Mouse (Mus musculus): ENCODE data around the gene Kcng1.

Gene Kcng1

DNA sequence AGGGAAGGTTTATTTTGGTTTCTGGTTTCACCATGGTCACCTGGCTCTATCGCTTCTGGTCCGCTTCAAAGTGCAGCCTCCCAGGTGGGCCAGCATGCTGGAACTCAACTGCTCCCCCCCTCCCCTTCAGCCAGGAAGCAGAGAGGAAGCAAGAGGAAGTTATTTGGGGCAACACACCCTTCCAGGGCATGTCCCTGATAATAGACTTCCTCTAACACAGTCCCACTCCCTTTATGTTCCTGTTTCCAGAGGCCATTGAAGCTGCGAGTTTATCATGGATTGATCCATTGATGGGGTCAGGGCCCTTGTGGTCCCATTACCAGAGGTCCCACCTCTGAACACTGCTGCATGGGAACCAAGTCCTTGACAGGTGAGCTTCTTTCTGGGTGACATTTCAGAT is 21.4 kb downstream of the Kcng1 start:
- no peak for DNase-seq (ENCODE audit: low spot score in 2 of 2)

DNA sequence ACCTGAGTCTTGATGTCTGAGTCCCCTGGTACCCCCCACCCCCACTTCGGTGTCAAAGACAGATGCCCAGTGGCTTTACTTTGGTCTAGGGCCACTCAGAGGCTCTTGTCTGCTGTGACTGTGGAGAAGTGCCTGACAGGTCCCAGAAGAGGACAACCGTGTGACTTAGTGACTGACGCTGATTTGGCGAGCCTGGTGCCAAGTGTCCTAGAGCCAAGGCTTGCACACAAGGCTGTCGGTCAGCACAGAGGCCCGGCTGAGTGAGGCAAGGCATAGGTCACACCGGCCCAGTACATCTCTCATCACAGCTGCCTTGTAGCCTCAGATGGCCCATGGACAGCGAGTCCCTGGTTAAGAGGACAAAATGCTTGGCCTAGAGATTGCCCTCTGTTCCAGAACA is 22.5 kb downstream of the Kcng1 start:
- no peak for DNase-seq (ENCODE audit: low spot score in 2 of 2)

DNA sequence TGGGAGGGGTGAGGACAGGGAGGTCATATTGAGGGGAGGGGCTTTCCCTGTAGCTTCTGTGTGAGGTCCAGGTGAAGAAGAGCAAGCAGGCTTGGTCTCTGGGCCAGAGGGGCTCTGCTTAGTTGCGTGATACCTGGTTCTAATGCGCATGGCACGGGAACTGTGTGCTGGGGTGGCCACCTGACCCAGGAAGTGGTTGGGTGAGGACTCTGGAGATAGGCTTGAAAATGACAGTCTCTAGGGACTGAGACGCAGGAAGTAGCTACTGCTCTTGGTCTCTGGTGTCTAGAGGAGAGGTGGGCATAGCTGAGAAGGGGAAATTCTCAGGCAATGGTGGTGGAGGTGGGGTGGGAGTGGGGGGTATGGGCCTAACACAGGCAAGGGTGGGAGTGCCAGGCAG is 24.3 kb downstream of the Kcng1 start:
- peak; percentile 56 to 64 for DNase-seq (ENCODE audit: low spot score in 2 of 2)

DNA sequence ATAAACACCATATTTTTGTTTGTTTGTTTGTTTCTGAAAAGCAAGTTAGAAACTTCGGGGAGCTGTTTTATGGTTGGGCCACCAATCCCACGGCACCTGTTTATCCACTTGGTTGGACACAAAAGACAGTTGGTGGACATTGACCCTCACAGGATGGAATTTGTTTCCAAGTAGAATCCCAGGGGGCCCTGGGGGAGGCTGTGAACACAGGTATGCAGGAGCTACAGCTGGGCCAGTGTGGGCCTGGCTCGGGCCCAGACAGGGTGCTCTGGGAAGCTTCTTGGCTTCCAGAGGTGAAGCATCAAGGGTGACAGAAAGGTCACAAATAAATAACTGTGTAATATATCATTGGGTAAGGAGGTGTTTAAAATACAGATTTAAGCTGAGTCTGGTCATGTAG is 25.0 kb downstream of the Kcng1 start:
- DNase-seq (ENCODE audit: low spot score in 2 of 2) = no peak

DNA sequence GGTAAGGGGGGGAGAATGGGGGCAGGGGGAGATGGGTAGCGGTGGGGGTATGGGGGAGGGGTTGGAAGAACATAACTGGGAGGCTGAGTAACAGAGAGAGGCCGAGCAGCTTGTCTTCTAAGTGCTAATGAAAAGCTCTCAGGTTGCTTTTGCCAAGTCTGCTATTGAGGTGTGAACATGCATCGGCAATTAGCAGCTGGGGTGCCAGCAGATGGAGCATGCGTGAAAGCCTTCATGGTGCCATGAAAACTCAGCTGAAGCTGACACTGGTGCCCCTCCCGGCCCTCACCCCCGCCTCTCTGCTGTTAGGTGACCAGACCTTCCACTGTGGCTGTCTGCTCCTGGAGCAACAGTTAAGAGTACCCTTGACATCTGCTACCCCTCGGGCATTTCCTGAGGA is 27.7 kb downstream of the Kcng1 start:
- DNase-seq (ENCODE audit: low spot score in 2 of 2) = no peak

DNA sequence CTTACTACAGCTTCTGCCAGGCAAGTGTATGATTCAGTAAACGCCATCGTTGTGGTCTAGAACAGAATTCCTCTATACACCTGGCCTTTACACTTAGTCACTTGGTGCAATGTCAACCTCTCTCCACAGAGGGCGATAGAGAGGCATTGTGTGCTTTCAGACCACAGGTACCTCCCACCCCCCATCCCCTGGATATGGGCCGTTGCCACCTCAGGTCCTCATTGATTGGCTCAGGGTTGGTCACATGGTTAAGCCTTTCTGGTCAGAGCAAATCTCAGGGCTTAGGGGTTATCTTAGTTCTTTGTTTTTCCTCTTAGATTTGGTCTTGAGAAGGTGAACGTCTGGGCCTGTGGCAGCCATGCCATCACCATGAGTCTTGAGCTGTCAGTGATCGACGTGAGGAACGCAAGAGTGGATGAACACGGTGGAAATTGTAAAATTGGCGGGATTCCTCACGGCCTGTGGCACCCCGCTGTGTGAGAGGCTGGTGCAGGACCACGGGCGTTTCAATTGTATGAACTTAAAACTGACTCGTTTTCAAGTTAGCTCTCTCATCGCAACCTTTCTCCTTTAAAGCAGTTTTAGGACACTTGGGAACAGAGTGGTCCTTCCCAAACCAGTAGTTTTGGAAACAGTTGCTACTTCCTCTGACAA is 28.8 kb downstream of the Kcng1 start:
- peak in 1 of 2 experiments; percentile 24 for DNase-seq (ENCODE audit: low spot score in 2 of 2)

DNA sequence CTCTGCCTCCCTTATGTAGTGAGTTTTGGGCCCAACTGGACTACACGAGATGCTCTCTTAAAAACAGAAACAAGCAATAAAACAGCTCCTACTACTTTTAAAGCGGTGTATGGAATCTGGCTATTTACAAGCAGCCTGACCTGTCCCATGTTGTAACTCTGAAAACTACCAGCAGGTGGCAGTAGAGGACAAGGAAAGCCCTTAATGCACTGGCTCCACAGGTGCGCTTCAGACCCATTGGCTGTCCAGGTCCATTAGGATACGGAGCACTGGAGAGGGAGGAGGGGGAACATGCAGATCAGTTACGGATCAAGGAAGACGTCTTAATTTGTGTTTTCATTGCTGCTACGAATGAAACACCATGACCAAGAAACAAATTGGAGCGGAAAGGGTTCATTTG is 31.3 kb downstream of the Kcng1 start:
- peak; percentile 69 to 75 for DNase-seq (ENCODE audit: low spot score in 2 of 2)

DNA sequence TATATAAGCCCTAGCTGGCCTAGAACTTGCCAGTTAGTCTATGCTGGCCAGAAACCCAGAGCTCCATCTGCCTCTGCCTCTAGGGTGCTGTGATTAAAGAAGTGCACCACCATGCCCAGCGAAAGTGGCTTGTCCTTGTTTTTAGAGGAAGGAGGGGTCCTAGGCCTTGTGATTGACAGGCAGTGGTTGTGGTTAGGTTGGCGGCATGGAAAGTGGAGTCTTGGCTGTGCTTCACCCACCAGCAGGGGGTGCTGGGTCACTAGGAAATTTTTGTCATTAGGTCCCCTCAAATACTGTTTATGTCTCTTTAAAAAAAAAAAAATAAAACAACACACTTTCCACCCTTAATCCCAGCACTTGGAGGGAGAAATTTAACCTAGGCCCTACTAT is 32.7 kb downstream of the Kcng1 start:
- no peak for DNase-seq (ENCODE audit: low spot score in 2 of 2)

DNA sequence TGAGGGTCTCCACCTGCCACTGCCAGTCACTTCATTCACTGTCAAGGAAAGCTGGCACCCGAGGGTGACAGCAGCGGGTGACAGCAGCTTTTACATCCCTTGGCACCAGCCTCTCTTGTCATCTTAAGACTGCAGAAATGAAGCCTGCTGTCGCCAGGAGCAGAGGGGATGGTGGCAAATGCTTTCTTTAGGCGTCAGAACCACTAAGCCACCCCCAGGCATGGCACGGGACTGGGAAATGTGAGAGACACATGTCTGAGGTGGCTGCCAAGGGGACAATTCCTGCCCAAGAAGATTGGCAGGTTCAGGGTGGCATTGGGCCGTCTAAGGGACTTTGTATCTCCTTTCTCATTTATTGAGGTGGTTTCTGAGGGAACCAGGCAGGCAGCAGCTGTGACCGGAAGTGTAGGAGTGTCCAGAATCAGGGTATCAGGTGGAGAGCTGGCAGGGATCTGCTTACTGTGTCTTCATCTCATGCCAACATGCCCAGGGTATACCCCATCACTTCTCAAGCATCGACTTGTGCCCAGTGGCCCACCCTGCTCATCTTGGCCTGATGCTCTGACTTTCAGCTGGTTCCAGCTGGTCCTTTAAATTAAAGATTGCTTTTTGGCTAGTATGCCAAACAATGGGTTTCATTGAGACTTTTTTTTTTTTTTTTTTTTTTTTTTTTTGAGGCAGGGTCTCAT is 33.2 kb downstream of the Kcng1 start:
- DNase-seq (ENCODE audit: low spot score in 2 of 2) = no peak

DNA sequence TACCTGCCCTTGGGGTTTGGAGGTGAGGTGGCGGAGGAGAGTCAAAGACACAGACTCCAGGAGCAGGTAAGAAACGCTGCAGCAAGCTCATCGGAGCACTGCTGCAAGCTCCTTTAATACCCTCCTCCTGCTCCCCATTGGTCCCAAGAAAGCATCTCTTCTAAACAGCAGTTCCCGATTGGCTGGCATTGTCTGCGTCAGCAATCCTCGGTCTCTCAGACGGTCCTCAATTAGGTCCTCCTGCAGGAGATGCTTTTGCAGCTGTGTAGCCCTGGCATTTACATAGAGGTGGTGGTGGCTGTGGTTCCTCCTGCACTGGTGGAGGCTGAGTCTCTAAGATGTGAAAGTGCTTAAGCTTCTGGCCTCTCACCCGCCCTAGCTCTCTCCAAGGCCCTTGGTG is 36.0 kb downstream of the Kcng1 start:
- no peak for DNase-seq (ENCODE audit: low spot score in 2 of 2)

DNA sequence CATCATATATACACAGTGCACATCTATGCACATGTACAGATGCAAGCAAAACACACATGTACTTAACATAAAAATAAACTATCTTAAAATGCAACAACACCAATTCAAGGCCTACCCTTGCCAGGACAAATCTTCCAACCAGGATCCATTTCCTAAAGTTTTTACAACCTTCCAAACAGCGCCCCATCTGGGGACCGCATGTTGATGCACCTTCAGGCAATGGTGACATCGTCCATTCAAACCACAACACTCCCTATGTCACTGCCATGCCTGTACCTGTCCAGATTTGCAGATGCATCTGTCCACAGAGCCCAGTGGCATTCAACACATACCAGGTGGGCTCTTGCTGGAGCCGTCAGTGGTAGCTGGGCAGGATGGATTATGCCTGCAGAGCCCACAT is 38.3 kb downstream of the Kcng1 start:
- no peak for DNase-seq (ENCODE audit: low spot score in 2 of 2)

DNA sequence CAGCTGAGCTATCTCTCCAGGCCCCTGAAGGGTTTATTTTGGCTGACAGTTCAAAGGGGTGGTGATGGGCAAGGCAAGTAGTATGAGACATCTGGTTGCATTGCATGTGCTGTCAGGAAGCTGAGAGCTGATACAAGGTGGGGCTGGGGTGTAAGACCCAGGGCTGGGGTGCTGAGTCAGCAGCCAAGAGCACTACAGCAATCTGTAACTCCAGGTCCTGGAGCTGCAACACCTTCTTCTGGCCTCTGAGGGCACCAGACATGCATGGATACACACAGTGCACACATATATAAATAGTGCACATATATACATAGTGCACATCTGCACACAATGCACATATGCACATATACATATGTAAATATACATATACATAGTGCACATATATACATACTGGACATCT is 38.7 kb downstream of the Kcng1 start:
- no peak for DNase-seq (ENCODE audit: low spot score in 2 of 2)

DNA sequence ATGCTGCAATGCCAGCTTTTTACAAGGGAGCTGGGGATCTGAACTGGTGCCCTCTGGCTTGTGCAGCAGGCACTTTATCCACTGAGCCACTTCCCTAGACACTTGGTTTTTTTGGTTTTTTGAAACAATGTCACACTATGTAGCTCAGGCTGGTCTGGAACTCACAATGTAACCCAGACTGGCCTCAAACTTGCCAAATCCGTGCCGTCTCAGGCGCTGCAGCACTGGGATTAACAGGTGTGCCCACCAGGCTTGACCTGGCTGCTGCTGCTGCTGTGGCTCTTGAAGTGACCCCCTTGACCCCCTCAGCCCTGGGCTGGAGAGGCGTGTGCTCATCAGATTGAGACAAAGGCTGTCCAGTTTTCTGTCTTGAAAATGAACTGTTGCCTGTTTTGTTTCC is 43.2 kb downstream of the Kcng1 start:
- no peak for DNase-seq (ENCODE audit: low spot score in 2 of 2)

DNA sequence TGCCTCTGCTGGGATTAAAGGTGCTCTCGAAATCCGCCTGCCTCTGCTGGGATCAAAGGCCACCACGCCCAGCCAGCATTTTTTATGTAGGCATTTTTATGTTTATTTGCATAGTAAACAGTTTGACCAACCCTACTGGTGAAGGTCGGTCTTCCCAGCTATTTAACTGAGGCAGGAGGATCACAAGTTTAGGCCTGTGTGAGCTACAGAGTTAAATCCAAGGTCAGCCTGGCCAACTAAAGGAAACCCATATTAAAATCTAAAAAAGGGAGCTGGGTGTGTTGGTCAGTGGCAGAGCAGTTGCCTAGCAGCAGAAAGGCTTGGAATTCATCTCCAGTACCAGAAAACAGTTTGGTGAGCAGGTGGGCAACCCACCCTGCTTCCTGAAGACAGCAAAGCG is 48.2 kb downstream of the Kcng1 start:
- no peak for DNase-seq (ENCODE audit: low spot score in 2 of 2)

DNA sequence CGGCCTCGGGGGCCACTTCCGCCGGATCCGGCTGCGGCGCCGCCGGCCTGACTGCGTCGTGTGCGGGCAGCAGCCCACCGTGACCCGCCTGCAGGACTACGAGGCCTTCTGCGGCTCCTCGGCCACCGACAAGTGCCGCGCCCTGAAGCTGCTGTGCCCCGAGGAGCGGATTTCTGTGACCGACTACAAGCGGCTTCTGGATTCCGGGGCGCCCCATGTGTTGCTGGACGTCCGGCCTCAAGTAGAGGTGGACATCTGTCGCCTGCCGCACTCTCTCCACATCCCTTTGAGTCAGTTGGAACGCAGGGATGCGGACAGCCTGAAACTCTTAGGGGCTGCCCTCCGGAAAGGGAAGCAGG is 50.1 kb downstream of the Kcng1 start:
- DNase-seq (ENCODE audit: low spot score in 2 of 2) = no peak

DNA sequence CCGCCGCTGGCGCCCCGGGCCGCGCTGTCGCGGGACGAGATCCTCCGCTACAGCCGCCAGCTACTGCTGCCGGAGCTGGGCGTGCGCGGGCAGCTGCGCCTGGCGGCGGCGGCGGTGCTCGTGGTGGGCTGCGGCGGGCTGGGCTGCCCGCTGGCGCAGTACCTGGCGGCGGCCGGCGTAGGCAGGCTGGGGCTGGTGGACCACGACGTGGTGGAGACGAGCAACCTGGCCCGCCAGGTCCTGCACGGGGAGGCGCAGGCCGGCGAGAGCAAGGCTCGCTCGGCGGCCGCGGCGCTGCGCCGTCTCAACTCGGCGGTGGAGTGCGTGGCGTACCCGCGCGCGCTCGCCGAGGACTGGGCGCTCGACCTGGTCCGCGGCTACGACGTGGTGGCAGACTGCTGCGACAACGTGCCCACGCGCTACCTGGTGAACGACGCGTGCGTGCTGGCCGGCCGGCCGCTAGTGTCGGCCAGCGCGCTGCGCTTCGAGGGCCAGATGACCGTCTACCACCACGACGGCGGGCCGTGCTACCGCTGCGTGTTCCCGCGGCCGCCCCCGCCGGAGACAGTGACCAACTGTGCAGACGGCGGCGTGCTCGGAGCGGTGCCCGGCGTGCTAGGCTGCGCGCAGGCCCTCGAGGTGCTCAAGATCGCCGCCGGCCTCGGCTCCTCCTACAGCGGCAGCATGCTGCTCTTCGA is 50.6 kb downstream of the Kcng1 start:
- DNase-seq (ENCODE audit: low spot score in 2 of 2) = no peak

DNA sequence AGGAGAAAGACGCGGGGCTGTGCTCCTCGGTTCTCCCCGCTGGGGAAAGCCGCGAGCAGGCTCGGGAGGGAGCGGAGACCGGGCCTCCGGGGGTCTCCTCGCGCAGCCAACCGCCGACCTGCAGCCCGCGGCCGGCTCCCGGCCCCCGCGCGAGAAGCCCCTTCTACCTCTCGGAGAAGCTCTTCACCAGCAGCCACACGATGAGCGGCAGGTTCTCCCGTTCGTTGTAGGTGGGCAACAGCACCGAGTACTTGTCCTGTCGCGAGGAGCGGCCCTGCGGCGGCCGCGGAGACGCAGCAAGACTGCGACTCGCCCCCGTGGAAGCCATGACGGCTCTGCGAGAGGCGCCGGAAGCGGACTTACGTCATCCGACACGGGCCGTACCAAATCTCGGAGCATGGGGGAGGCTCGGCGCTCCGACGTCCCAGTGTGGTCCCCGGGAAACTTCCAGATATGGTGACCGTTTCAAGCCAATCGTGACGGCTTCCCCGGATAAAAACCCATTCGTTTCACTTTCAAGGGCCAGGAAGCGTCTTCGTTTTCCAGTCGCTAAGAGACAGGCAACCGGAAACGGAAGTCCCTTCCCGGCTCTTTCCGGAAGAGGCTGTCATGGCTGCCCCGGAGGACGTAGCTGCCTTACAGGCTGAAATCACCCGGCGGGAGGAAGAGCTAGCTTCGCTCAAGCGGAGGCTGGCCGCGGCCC is 51.4 kb downstream of the Kcng1 start, which contains the start of the genes Gm20716, Dpm1 and Mocs3:
TSS of gene Gm20716 (minus strand) at position 339 of the 703 bp plus-strand sequence.
TSS of gene Dpm1 (minus strand) at position 566 of the 703 bp plus-strand sequence.
TSS of gene Mocs3 (plus strand) at position 597 of the 703 bp plus-strand sequence.
- peak; percentile 81 to 83 for DNase-seq (ENCODE audit: low spot score in 2 of 2)

DNA sequence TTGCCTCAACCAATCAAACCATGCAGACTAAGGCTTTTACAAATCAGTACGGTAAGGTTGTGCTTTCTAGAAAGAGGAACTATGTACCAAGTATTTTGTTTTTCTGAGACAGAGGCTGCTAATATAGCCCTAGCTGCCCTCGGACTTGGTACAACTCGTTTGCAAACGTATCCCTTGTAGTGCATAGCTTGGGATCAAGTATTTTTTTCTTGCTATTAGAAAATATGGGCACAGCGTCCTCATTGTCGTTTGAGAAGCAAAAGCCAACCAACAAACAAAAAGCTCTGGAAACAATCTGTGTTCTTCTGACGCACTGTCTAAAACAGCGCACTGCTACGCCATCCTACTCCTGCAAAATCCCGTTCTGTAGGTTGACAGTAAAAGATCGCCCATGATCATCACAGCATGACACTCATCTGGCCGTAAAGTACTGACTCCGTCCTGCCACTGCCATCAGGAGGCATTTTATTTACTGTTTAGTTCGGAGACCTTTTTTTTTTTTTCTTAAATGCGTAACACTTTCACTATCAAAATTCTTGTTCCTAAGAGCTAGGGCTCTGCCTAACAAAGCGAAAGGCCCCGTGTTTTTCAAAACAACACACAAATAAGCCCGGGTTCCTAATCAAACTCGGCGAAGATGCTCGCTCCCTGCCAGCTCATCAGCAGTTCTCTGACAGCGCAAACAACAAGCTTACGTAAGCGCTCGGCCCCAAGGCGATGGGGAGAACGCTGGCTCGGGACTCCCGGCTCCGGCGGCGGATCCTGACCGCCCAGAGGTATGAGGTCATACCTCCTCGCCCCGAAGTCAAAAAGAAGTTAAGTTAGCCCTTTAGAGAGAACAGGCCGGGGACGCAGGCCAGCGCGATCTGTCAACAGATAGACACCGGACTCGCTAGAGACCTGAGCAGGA is 52.2 kb downstream of the Kcng1 start:
- DNase-seq (ENCODE audit: low spot score in 2 of 2) = peak in 1 of 2 experiments; percentile 23

DNA sequence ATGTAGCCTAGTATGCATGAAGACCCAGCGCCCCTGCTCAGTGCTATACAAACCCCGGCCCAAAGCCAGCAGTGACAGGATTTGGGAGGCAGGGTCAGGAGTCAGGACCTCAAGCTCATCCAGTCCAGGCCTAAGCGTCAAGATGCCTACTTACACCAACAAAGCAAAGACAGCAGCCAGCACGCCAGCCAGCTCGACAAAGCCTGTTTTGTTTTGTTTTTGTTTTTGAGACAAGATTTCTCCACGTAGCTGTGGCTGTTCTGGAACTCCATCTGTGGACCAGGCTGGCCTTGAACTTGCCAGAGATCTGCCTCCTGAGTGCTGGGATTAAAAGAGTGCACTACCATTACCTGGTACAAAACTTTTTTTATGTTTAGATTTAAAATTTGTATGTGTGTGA is 58.2 kb downstream of the Kcng1 start:
- DNase-seq (ENCODE audit: low spot score in 2 of 2) = no peak

DNA sequence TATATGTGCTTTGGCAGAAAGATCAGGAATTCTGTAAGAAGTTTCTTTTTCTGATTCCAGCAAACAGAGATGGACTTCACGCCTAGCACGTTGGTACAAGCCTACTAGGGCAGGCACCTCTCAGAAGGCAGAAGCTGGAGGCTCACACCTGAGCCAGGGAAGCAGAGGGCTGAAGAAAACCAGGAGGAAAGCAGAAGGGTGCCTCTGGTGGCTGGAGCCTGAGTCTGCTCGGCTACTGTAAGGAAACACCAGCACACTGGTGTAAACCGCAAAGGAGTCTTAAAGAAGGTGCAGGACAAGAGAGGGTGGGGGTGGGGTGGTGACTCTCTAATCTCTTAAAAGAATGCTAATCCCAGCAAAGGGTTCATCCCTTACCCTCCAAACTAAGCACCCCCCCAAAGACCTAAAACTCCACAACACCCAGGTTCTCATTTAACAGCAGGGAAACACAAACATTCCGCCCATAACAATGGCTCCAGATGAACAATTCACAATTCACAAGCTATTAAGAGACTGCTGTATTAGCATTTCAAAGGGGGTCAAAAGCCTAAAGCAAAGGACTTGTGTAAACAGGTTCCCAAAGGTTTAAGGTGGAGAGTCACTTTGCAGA is 67.6 kb downstream of the Kcng1 start:
- no peak for DNase-seq (ENCODE audit: low spot score in 2 of 2)
